Mouse (Mus musculus) G1E (cell line): ENCODE data around the gene Ccdc189. TPM values are rescaled to one million over a fixed set of nuclear protein-coding genes. Genes with fewer than 3 reads are reported as not detected.

Experiments used
- ATAC-seq: 2 replicates; pipeline ENCODE4 v1.8.0; 2016; ENCODE audit warnings: mild to moderate bottlenecking; ENCODE audit not compliant: insufficient number of reproducible peaks, poor library complexity, low FRiP score, severe bottlenecking; ENCODE audit errors: extremely low read depth
- DNase-seq: peaks from one replicate; pipeline ENCODE4 v3.0.0; 2012; ENCODE audit warnings: low spot score
- H3K27me3 ChIP-seq: 2 replicates; pipeline ENCODE4 v1.6.1; 2012; ENCODE audit warnings: mild to moderate bottlenecking, low read length, inconsistent platforms; ENCODE audit not compliant: insufficient read depth
- H3K36me3 ChIP-seq: replicated peaks from 2 replicates; pipeline ENCODE3; 2012; ENCODE audit warnings: mild to moderate bottlenecking, inconsistent platforms
- H3K4me1 ChIP-seq: 2 replicates; pipeline ENCODE4 v1.6.1; 2012; ENCODE audit warnings: low read depth, low read length, inconsistent platforms, mixed read lengths; ENCODE audit not compliant: insufficient read depth
- H3K4me3 ChIP-seq: 2 replicates; pipeline ENCODE4 v1.5.1; 2012; ENCODE audit warnings: low read depth, mild to moderate bottlenecking, inconsistent platforms, low read length, moderate library complexity, mixed read lengths
- H3K9me3 ChIP-seq: replicated peaks from 2 replicates; pipeline ENCODE4 v1.6.1; 2012; ENCODE audit warnings: inconsistent platforms
- CTCF ChIP-seq: IDR thresholded peaks from 2 replicates; pipeline ENCODE4 v1.5.1; 2012; ENCODE audit warnings: low read depth, low read length, inconsistent platforms, mixed read lengths
- GATA1 ChIP-seq: IDR thresholded peaks from 2 replicates; pipeline ENCODE4 v1.6.1; 2012; ENCODE audit warnings: borderline replicate concordance, low read length, inconsistent platforms, mixed read lengths
- GATA2 ChIP-seq: IDR thresholded peaks from 2 replicates; pipeline ENCODE4 v1.6.1; 2012; ENCODE audit warnings: low read depth, low read length, inconsistent platforms, borderline replicate concordance
- POLR2AphosphoS5 ChIP-seq: IDR thresholded peaks from 2 replicates; pipeline ENCODE4 v1.6.1; 2012; ENCODE audit warnings: low read depth, low read length, inconsistent platforms; ENCODE audit not compliant: insufficient replicate concordance
- TAL1 ChIP-seq: conservative IDR thresholded peaks from 2 replicates; pipeline ENCODE4 v1.6.1; 2012; ENCODE audit warnings: low read depth, low read length, inconsistent platforms, mixed read lengths
- polyA plus RNA-seq: library from polyadenylated mRNA; stranded (reverse); fragments of >175 nt; gene quantifications from 2 replicates; pipeline ENCODE4 v1.2.3, GENCODE M21; 2012
- total RNA-seq, 2 experiments: library from RNA; stranded (forward) in 1 of 2; stranded (reverse) in 1 of 2; fragments of 200-1000 nt in 1 of 2; fragments of >200 nt in 1 of 2; fragmentation: Nextera tagmentation in 1 of 2; gene quantifications; 2 replicates each; pipeline ENCODE4 v1.2.3; 2014 to 2017

The Ccdc189 gene
- total and polyA plus RNA-seq, 3 experiments: 3.9 to 9.3 (median 4.0) TPM

GRCm38 (mm10) chr7:127600612-127601011 is 12.2 kb upstream of the Ccdc189 start:
- H3K27me3 ChIP-seq: no peaks in the 10 kb centered on the region
- no peak for ATAC-seq
- TF ChIP-seq GATA2 (no peak), POLR2AphosphoS5 (no peak)
- no peaks in the 10 kb centered on the region; the same call in 1 of the 2 replicates for H3K4me1 ChIP-seq
- H3K36me3 ChIP-seq: peaks cover 97% of the 10 kb centered on the region
- DNase-seq: no peak
- H3K4me3 ChIP-seq: no peak overlapping the region
- no peaks in the 10 kb centered on the region for H3K9me3 ChIP-seq

GRCm38 (mm10) chr7:127596747-127597146 is 8.4 kb upstream of the Ccdc189 start:
- ATAC-seq (no peak), DNase-seq (no peak)
- Histone ChIP-seq H3K9me3 (no peaks in the 10 kb centered on the region), H3K27me3 (no peaks in the 10 kb centered on the region), H3K4me1 (peaks cover 7% of the 10 kb centered on the region), H3K4me3 (no peak overlapping the region), H3K36me3 (peaks cover 100% of the 10 kb centered on the region)
- TF ChIP-seq TAL1: no peak
- no peak for TF ChIP-seq CTCF
- no peak for TF ChIP-seq GATA1
- no peak for TF ChIP-seq POLR2AphosphoS5
- TF ChIP-seq GATA2: no peak

DNA sequence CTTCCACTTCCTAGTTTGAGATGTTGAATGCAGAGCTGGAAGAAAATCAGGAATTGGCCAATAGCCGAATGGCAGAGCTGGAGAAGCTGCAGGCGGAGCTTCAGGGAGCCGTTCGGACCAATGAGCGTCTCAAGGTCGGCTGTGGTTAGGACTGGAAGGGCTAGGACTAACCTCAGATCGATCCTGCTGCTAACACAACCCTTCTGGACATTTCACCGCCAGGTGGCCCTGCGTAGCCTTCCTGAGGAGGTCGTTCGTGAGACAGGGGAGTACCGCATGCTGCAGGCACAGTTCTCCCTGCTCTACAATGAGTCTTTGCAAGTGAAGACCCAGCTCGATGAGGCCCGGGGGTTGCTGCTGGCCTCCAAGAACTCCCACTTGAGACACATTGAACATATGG is 4.2 kb upstream of the Ccdc189 start:
- DNase-seq (no peak), ATAC-seq (no peak)
- Histone ChIP-seq H3K4me3 (no peak overlapping the region), H3K4me1 (peaks cover 32% of the 10 kb centered on the region), H3K9me3 (no peaks in the 10 kb centered on the region), H3K27me3 (no peaks in the 10 kb centered on the region), H3K36me3 (peaks cover 84% of the 10 kb centered on the region)
- TF ChIP-seq GATA1 (no peak), GATA2 (no peak), CTCF (no peak), TAL1 (no peak), POLR2AphosphoS5 (no peak)

- Histone ChIP-seq H3K27me3 (no peaks in the 10 kb centered on the region), H3K9me3 (no peaks in the 10 kb centered on the region), H3K4me1 (peaks cover 42% of the 10 kb centered on the region), H3K4me3 (no peak overlapping the region), H3K36me3 (peaks cover 74% of the 10 kb centered on the region)
- ATAC-seq: no peak
- TF ChIP-seq POLR2AphosphoS5: no peak
- no peak for TF ChIP-seq GATA1
- TF ChIP-seq TAL1: no peak
- no peak for TF ChIP-seq GATA2
- TF ChIP-seq CTCF: no peak
- no peak for DNase-seq
Observed at GRCm38 (mm10) chr7:127591108-127591507, 2.7 kb upstream of the Ccdc189 start.

GRCm38 (mm10) chr7:127589637-127590036 is 1.2 kb upstream of the Ccdc189 start:
- Histone ChIP-seq H3K36me3 (peaks cover 73% of the 10 kb centered on the region), H3K4me3 (peak overlapping the region; percentile 91)

DNA sequence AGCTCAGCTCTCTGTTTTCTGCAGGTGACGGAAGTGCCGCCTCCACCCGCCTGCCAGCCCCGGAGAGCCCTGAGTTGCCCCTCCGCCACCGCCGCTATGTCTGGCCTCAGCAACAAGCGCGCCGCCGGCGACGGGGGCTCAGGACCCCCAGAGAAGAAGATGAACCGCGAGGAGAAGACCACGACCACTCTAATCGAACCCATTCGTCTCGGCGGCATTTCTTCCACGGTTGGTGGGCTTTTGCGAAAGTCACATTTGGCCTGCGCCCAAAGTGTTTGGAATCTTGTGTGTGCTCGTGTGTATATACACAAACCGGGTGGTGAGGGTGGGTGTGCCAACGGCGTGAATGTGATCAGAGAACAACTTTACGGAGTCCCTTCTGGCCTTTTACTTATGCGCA is 506 bp upstream of the Ccdc189 start:
- H3K4me1 ChIP-seq: peaks cover 46% of the 10 kb centered on the region
- H3K36me3 ChIP-seq: peaks cover 73% of the 10 kb centered on the region
- H3K9me3 ChIP-seq: no peaks in the 10 kb centered on the region
- H3K4me3 ChIP-seq: peak overlapping the region; percentile 91
- ATAC-seq: no peak
- TF ChIP-seq GATA2 (no peak), TAL1 (no peak), CTCF (no peak), GATA1 (no peak), POLR2AphosphoS5 (no peak)
- H3K27me3 ChIP-seq: no peaks in the 10 kb centered on the region
- no peak for DNase-seq

More at GRCm38 (mm10) chr7:127589637-127590036, 1.2 kb upstream of the Ccdc189 start:
- H3K9me3 ChIP-seq: no peaks in the 10 kb centered on the region
- H3K27me3 ChIP-seq: no peaks in the 10 kb centered on the region
- TF ChIP-seq GATA1 (no peak), GATA2 (no peak), TAL1 (no peak), POLR2AphosphoS5 (no peak), CTCF (no peak)
- DNase-seq: no peak
- no peak for ATAC-seq
- H3K4me1 ChIP-seq: peaks cover 47% of the 10 kb centered on the region

DNA sequence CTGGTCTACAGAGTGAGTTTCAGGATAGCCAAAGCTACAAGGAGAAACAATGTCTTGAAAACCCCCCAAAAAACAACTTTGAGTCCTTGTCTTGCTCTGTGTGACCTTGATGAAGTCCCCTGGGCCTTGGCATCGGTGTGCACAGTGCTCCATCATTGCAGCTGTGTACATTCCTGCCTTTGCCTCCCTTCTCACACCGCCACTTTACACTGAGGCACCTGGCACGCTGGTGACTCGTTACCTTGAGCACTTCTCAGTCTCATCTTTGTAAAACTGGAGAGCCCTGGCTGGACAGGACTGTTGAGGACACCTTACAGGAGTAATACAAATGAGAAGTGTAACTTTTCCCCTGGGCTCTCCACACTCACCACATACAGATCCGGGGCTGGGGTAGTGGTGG is 1.2 kb downstream of the Ccdc189 start:
- Histone ChIP-seq H3K36me3 (peaks cover 73% of the 10 kb centered on the region), H3K27me3 (no peaks in the 10 kb centered on the region), H3K4me3 (peak overlapping the region; percentile 91; the same call in 1 of the 2 replicates), H3K9me3 (no peaks in the 10 kb centered on the region), H3K4me1 (peaks cover 46% of the 10 kb centered on the region)
- TF ChIP-seq GATA1: no peak
- TF ChIP-seq POLR2AphosphoS5: no peak
- no peak for TF ChIP-seq GATA2
- TF ChIP-seq TAL1: no peak
- TF ChIP-seq CTCF: no peak
- ATAC-seq (no peak), DNase-seq (no peak)
